Mouse (Mus musculus): ENCODE measurements around the gene Piwil1. TPM values are rescaled to one million over a fixed set of nuclear protein-coding genes. Genes with fewer than 3 reads are reported as not detected.

The Piwil1 gene
- total and polyA plus RNA-seq, 3 experiments, result not detected

GRCm38 (mm10) chr5:128735921-128736320 is 33.6 kb downstream of the Piwil1 start:
- dilution Hi-C loops (cut with MboI; ENCODE audit: extremely low pct_ligation_motif_present, extremely low pct_unique_long_range_greater_than_20kb, low sequenced_read_pairs) (no loop called here), in situ Hi-C loops (cut with MboI; ENCODE audit: low pct_ligation_motif_present, low pct_unique_long_range_greater_than_20kb, low sequenced_read_pairs) (no loop called here)
- Histone ChIP-seq H3K36me3 (replicated peaks in 1 of 2; ENCODE audit: control insufficient read depth in 1 of 2, insufficient read depth in 1 of 2, low read length in 1 of 2) (no peaks in the 10 kb centered on the region), H3K4me2 (ENCODE audit: insufficient read depth, low read depth, poor library complexity, severe bottlenecking) (no peak overlapping the region), H3K9ac (ENCODE audit: insufficient read depth, low read depth) (no peak overlapping the region), H3K9me3 (replicated peaks; ENCODE audit: low read length) (peaks cover 85% of the 10 kb centered on the region), H3K27me3 (replicated peaks) (no peaks in the 10 kb centered on the region), H3K79me2 (replicated peaks; ENCODE audit: control insufficient read depth, extremely low read depth, insufficient read depth, poor library complexity, severe bottlenecking) (no peaks in the 10 kb centered on the region), H3K4me3 (replicated peaks in 1 of 3; ENCODE audit: low read depth in 2 of 3, low read length in 2 of 3, poor library complexity in 1 of 3) (peak overlapping the region in 1 of 3 experiments; percentile 13), H3K27ac (ENCODE audit: insufficient read depth, low read depth) (no peak overlapping the region), H3K4me1 (ENCODE audit: control insufficient read depth in 1 of 2, insufficient read depth in 2 of 2) (no peaks in the 10 kb centered on the region)
- no peak for DNase-seq (ENCODE audit: extremely low read depth)
- TF ChIP-seq GABPA (IDR thresholded peaks at IDR 0.05; ENCODE audit: insufficient replicate concordance, low read depth, low read length) (no peak), ZKSCAN1 (IDR thresholded peaks at IDR 0.05; ENCODE audit: borderline replicate concordance, low read depth, low read length) (no peak), MAX (IDR thresholded peaks at IDR 0.05; ENCODE audit: low read length) (no peak), MAZ (IDR thresholded peaks at IDR 0.05; ENCODE audit: low read depth, low read length) (no peak), MAFK (IDR thresholded peaks at IDR 0.05; ENCODE audit: insufficient replicate concordance, low read length) (no peak), IRF4 (IDR thresholded peaks at IDR 0.05; ENCODE audit: low read depth, low read length) (no peak), BHLHE40 (IDR thresholded peaks at IDR 0.05; ENCODE audit: low read depth, low read length) (no peak)

GRCm38 (mm10) chr5:128739168-128739837 is 37.0 kb downstream of the Piwil1 start:
- H3K27ac ChIP-seq (ENCODE audit: insufficient read depth, low read depth), result no peak overlapping the region
- TF ChIP-seq CHD1 (IDR thresholded peaks at IDR 0.05; ENCODE audit: low read depth, low read length) (no peak), USF1 (IDR thresholded peaks at IDR 0.05; ENCODE audit: low read depth, low read length) (no peak), EP300 (IDR thresholded peaks at IDR 0.05; ENCODE audit: low read length) (no peak), RCOR1 (conservative IDR thresholded peaks at IDR 0.05; ENCODE audit: low read depth, low read length) (no peak), BHLHE40 (IDR thresholded peaks at IDR 0.05; ENCODE audit: low read depth, low read length) (no peak), RAD21 (IDR thresholded peaks at IDR 0.05; ENCODE audit: low read depth, low read length) (no peak), ELF1 (IDR thresholded peaks at IDR 0.05; ENCODE audit: low read depth, low read length) (no peak), IRF4 (IDR thresholded peaks at IDR 0.05; ENCODE audit: low read depth, low read length) (no peak), MAX (IDR thresholded peaks at IDR 0.05; ENCODE audit: low read length) (no peak), TCF12 (IDR thresholded peaks at IDR 0.05; ENCODE audit: low read depth, low read length) (no peak), HCFC1 (IDR thresholded peaks at IDR 0.05; ENCODE audit: low read depth, low read length) (no peak), JUN (IDR thresholded peaks at IDR 0.05; ENCODE audit: insufficient read depth, low read depth, low read length) (no peak), MYC (IDR thresholded peaks at IDR 0.05; ENCODE audit: low read depth, low read length) (no peak), ZKSCAN1 (IDR thresholded peaks at IDR 0.05; ENCODE audit: borderline replicate concordance, low read depth, low read length) (no peak), ZMIZ1 (IDR thresholded peaks at IDR 0.05; ENCODE audit: low read depth, low read length) (no peak), KAT2A (IDR thresholded peaks at IDR 0.05; ENCODE audit: insufficient replicate concordance, low read length) (no peak)
- H3K9ac ChIP-seq (ENCODE audit: insufficient read depth, low read depth), result no peak overlapping the region
- no peak overlapping the region for H3K4me2 ChIP-seq (ENCODE audit: insufficient read depth, low read depth, poor library complexity, severe bottlenecking)
- H3K4me1 ChIP-seq (ENCODE audit: control insufficient read depth in 1 of 2, insufficient read depth in 2 of 2), result no peaks in the 10 kb centered on the region
- H3K9me3 ChIP-seq (replicated peaks; ENCODE audit: low read length), result peaks cover 93% of the 10 kb centered on the region
- in situ Hi-C loops (cut with MboI; ENCODE audit: low pct_ligation_motif_present, low pct_unique_long_range_greater_than_20kb, low sequenced_read_pairs) (no loop called here), dilution Hi-C loops (cut with MboI; ENCODE audit: extremely low pct_ligation_motif_present, extremely low pct_unique_long_range_greater_than_20kb, low sequenced_read_pairs) (no loop called here)
- H3K4me3 ChIP-seq (replicated peaks in 1 of 3; ENCODE audit: low read depth in 2 of 3, low read length in 2 of 3, poor library complexity in 1 of 3), result no peak overlapping the region
- DNase-seq (ENCODE audit: extremely low read depth), result no peak
- H3K36me3 ChIP-seq (replicated peaks in 1 of 2; ENCODE audit: control insufficient read depth in 1 of 2, insufficient read depth in 1 of 2, low read length in 1 of 2), result no peaks in the 10 kb centered on the region
- H3K27me3 ChIP-seq (replicated peaks), result no peaks in the 10 kb centered on the region
- no peaks in the 10 kb centered on the region for H3K79me2 ChIP-seq (replicated peaks; ENCODE audit: control insufficient read depth, extremely low read depth, insufficient read depth, poor library complexity, severe bottlenecking)

Data from CH12.LX (cell line).